Mouse (Mus musculus): ENCODE data around the gene Chrna10. TPM values are rescaled to one million over a fixed set of nuclear protein-coding genes. Genes with fewer than 3 reads are reported as not detected.

Gene Chrna10
- total RNA-seq (2014; fragmentation: Nextera tagmentation) (not detected in 2 replicates), total RNA-seq (2017) (0.11 TPM in 1 of 2 replicates, not detected in the other), polyA plus RNA-seq (2012) (not detected in 2 replicates)

- peaks cover 36% of the 10 kb centered on the region for H3K36me3 ChIP-seq (replicated peaks)
- ATAC-seq (ENCODE audit: extremely low read depth, insufficient number of reproducible peaks, low FRiP score, poor library complexity, severe bottlenecking): no peak
- no peak for TF ChIP-seq TAL1 (conservative IDR thresholded peaks at IDR 0.05; ENCODE audit: low read depth, low read length)
- TF ChIP-seq CTCF (IDR thresholded peaks at IDR 0.05; ENCODE audit: low read depth, low read length): no peak
- TF ChIP-seq GATA2 (IDR thresholded peaks at IDR 0.05; ENCODE audit: borderline replicate concordance, low read depth, low read length): no peak
- no peak for TF ChIP-seq POLR2AphosphoS5 (IDR thresholded peaks at IDR 0.05; ENCODE audit: insufficient replicate concordance, low read depth, low read length)
- TF ChIP-seq GATA1 (IDR thresholded peaks at IDR 0.05; ENCODE audit: borderline replicate concordance, low read length): no peak
- H3K4me1 ChIP-seq (ENCODE audit: insufficient read depth, low read depth, low read length): peaks cover 14% of the 10 kb centered on the region
- H3K4me3 ChIP-seq (ENCODE audit: low read depth, low read length): no peak within 1 kb of the TSS
- peaks cover 25% of the 10 kb centered on the region for H3K27me3 ChIP-seq (ENCODE audit: insufficient read depth, low read length)
- no peaks in the 10 kb centered on the region for H3K9me3 ChIP-seq (replicated peaks)
- DNase-seq (ENCODE audit: low spot score): no peak
Measured at GRCm38 (mm10) chr7:102116579-102117331, at the start of gene Chrna10. Gene Chrna10, minus strand, starts transcription at chr7:102116828.

- ATAC-seq (ENCODE audit: extremely low read depth, insufficient number of reproducible peaks, low FRiP score, poor library complexity, severe bottlenecking) (no peak), DNase-seq (ENCODE audit: low spot score) (no peak)
- Histone ChIP-seq H3K36me3 (replicated peaks) (peaks cover 84% of the 10 kb centered on the region), H3K9me3 (replicated peaks) (no peaks in the 10 kb centered on the region), H3K4me3 (ENCODE audit: low read depth, low read length) (no peak overlapping the region), H3K27me3 (ENCODE audit: insufficient read depth, low read length) (no peaks in the 10 kb centered on the region), H3K4me1 (ENCODE audit: insufficient read depth, low read depth, low read length) (no peaks in the 10 kb centered on the region)
- no peak for TF ChIP-seq GATA1 (IDR thresholded peaks at IDR 0.05; ENCODE audit: borderline replicate concordance, low read length)
- no peak for TF ChIP-seq GATA2 (IDR thresholded peaks at IDR 0.05; ENCODE audit: borderline replicate concordance, low read depth, low read length)
- TF ChIP-seq CTCF (IDR thresholded peaks at IDR 0.05; ENCODE audit: low read depth, low read length): no peak
- no peak for TF ChIP-seq POLR2AphosphoS5 (IDR thresholded peaks at IDR 0.05; ENCODE audit: insufficient replicate concordance, low read depth, low read length)
- TF ChIP-seq TAL1 (conservative IDR thresholded peaks at IDR 0.05; ENCODE audit: low read depth, low read length): no peak
Measured at GRCm38 (mm10) chr7:102153691-102154090, 37.1 kb upstream of the Chrna10 start.

GRCm38 (mm10) chr7:102137898-102138297, 21.3 kb upstream of the Chrna10 start:
- TF ChIP-seq CTCF (IDR thresholded peaks at IDR 0.05; ENCODE audit: low read depth, low read length) (no peak), GATA2 (IDR thresholded peaks at IDR 0.05; ENCODE audit: borderline replicate concordance, low read depth, low read length) (no peak), POLR2AphosphoS5 (IDR thresholded peaks at IDR 0.05; ENCODE audit: insufficient replicate concordance, low read depth, low read length) (no peak), TAL1 (conservative IDR thresholded peaks at IDR 0.05; ENCODE audit: low read depth, low read length) (no peak), GATA1 (IDR thresholded peaks at IDR 0.05; ENCODE audit: borderline replicate concordance, low read length) (no peak)
- H3K4me3 ChIP-seq (ENCODE audit: low read depth, low read length): no peak overlapping the region
- ATAC-seq (ENCODE audit: extremely low read depth, insufficient number of reproducible peaks, low FRiP score, poor library complexity, severe bottlenecking) (no peak), DNase-seq (ENCODE audit: low spot score) (no peak)
- peaks cover 92% of the 10 kb centered on the region for H3K36me3 ChIP-seq (replicated peaks)
- H3K9me3 ChIP-seq (replicated peaks): no peaks in the 10 kb centered on the region
- no peaks in the 10 kb centered on the region for H3K27me3 ChIP-seq (ENCODE audit: insufficient read depth, low read length)
- no peaks in the 10 kb centered on the region for H3K4me1 ChIP-seq (ENCODE audit: insufficient read depth, low read depth, low read length)

- Histone ChIP-seq H3K4me1 (ENCODE audit: insufficient read depth, low read depth, low read length) (no peaks in the 10 kb centered on the region), H3K9me3 (replicated peaks) (no peaks in the 10 kb centered on the region), H3K36me3 (replicated peaks) (peaks cover 93% of the 10 kb centered on the region), H3K27me3 (ENCODE audit: insufficient read depth, low read length) (no peaks in the 10 kb centered on the region), H3K4me3 (ENCODE audit: low read depth, low read length) (no peak overlapping the region)
- DNase-seq (ENCODE audit: low spot score) (no peak), ATAC-seq (ENCODE audit: extremely low read depth, insufficient number of reproducible peaks, low FRiP score, poor library complexity, severe bottlenecking) (no peak)
- TF ChIP-seq GATA2 (IDR thresholded peaks at IDR 0.05; ENCODE audit: borderline replicate concordance, low read depth, low read length): no peak
- TF ChIP-seq GATA1 (IDR thresholded peaks at IDR 0.05; ENCODE audit: borderline replicate concordance, low read length): no peak
- TF ChIP-seq POLR2AphosphoS5 (IDR thresholded peaks at IDR 0.05; ENCODE audit: insufficient replicate concordance, low read depth, low read length): no peak
- TF ChIP-seq TAL1 (conservative IDR thresholded peaks at IDR 0.05; ENCODE audit: low read depth, low read length): no peak
- TF ChIP-seq CTCF (IDR thresholded peaks at IDR 0.05; ENCODE audit: low read depth, low read length): peak; percentile 52
Measured at GRCm38 (mm10) chr7:102137464-102137863, 20.8 kb upstream of the Chrna10 start.

GRCm38 (mm10) chr7:102132395-102132794, 15.8 kb upstream of the Chrna10 start:
- peaks cover 89% of the 10 kb centered on the region for H3K36me3 ChIP-seq (replicated peaks)
- ATAC-seq (ENCODE audit: extremely low read depth, insufficient number of reproducible peaks, low FRiP score, poor library complexity, severe bottlenecking): no peak
- H3K9me3 ChIP-seq (replicated peaks): no peaks in the 10 kb centered on the region
- no peak overlapping the region for H3K4me3 ChIP-seq (ENCODE audit: low read depth, low read length)
- H3K27me3 ChIP-seq (ENCODE audit: insufficient read depth, low read length): no peaks in the 10 kb centered on the region
- TF ChIP-seq POLR2AphosphoS5 (IDR thresholded peaks at IDR 0.05; ENCODE audit: insufficient replicate concordance, low read depth, low read length) (no peak), GATA2 (IDR thresholded peaks at IDR 0.05; ENCODE audit: borderline replicate concordance, low read depth, low read length) (no peak), CTCF (IDR thresholded peaks at IDR 0.05; ENCODE audit: low read depth, low read length) (no peak), TAL1 (conservative IDR thresholded peaks at IDR 0.05; ENCODE audit: low read depth, low read length) (no peak), GATA1 (IDR thresholded peaks at IDR 0.05; ENCODE audit: borderline replicate concordance, low read length) (no peak)
- no peak for DNase-seq (ENCODE audit: low spot score)
- H3K4me1 ChIP-seq (ENCODE audit: insufficient read depth, low read depth, low read length): no peaks in the 10 kb centered on the region

DNA sequence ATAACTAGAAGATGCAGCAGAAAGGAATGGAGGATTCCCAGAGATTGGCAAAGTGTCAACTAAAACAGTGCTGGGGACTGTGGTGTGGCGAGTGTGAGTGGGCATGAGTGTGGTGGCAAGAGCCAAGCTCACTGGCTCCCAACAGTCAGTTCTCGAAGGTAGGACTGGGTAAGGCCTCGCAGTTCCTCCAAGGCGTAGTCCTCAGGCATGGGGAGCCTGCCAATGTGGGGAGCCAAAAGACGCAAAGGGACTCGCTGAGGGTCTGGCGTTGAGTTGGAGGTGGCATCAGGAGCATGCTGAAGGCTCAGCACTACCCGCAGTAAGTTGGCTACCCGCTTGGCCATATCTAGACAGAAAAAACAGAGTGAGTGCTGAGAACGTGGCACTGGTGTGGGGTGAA, 3.7 kb upstream of the Chrna10 start:
- Histone ChIP-seq H3K36me3 (replicated peaks) (peaks cover 72% of the 10 kb centered on the region), H3K27me3 (ENCODE audit: insufficient read depth, low read length) (peaks cover 5% of the 10 kb centered on the region; the same call in 1 of the 2 replicates), H3K9me3 (replicated peaks) (no peaks in the 10 kb centered on the region), H3K4me1 (ENCODE audit: insufficient read depth, low read depth, low read length) (no peaks in the 10 kb centered on the region; the same call in 1 of the 2 replicates), H3K4me3 (ENCODE audit: low read depth, low read length) (no peak overlapping the region)
- no peak for DNase-seq (ENCODE audit: low spot score)
- ATAC-seq (ENCODE audit: extremely low read depth, insufficient number of reproducible peaks, low FRiP score, poor library complexity, severe bottlenecking): no peak
- TF ChIP-seq GATA2 (IDR thresholded peaks at IDR 0.05; ENCODE audit: borderline replicate concordance, low read depth, low read length) (no peak), TAL1 (conservative IDR thresholded peaks at IDR 0.05; ENCODE audit: low read depth, low read length) (no peak), POLR2AphosphoS5 (IDR thresholded peaks at IDR 0.05; ENCODE audit: insufficient replicate concordance, low read depth, low read length) (no peak), GATA1 (IDR thresholded peaks at IDR 0.05; ENCODE audit: borderline replicate concordance, low read length) (no peak), CTCF (IDR thresholded peaks at IDR 0.05; ENCODE audit: low read depth, low read length) (no peak)
